Mouse (Mus musculus) midbrain, embryonic 11.5 days (tissue): Measurements from ENCODE around the gene Cyp4f37. TPM values are rescaled to one million over a fixed set of nuclear protein-coding genes. Genes with fewer than 3 reads are reported as not detected.
A peak's percentile ranks its signal among the peaks of the same experiment; 100 is the strongest.

Experiments used
- ATAC-seq: fragments of 200-750 bp; cut with Nextera tagmentation; 2 replicates; pipeline ENCODE4 v1.8.0; 2017; ENCODE audit warnings: moderate TSS enrichment, moderate library complexity; ENCODE audit not compliant: low FRiP score
- DNase-seq: peaks from one replicate; pipeline ENCODE4 v3.0.0; 2015; ENCODE audit warnings: low spot score; ENCODE audit errors: missing footprints
- H3K27ac ChIP-seq: fragments of 300-500 bp; sonication (generic); 2 replicates; pipeline ENCODE4 v1.5.1; 2014; ENCODE audit warnings: low read depth, low read length
- H3K27me3 ChIP-seq: fragments of 300-500 bp; sonication (generic); 2 replicates; pipeline ENCODE4 v1.6.1; 2014; ENCODE audit warnings: mild to moderate bottlenecking, low read length, moderate library complexity, mixed read lengths; ENCODE audit not compliant: control insufficient read depth, insufficient read depth
- H3K36me3 ChIP-seq: fragments of 300-500 bp; sonication (generic); 2 replicates; pipeline ENCODE4 v1.6.1; 2014; ENCODE audit warnings: mild to moderate bottlenecking, low read length, moderate library complexity, mixed read lengths; ENCODE audit not compliant: control insufficient read depth, insufficient read depth
- H3K4me1 ChIP-seq: fragments of 300-500 bp; sonication (generic); 2 replicates; pipeline ENCODE4 v1.6.1; 2014; ENCODE audit warnings: low read length; ENCODE audit not compliant: control insufficient read depth, insufficient read depth
- H3K4me2 ChIP-seq: fragments of 300-500 bp; sonication (generic); 2 replicates; pipeline ENCODE4 v1.6.1; 2014; ENCODE audit warnings: mild to moderate bottlenecking, moderate library complexity
- H3K4me3 ChIP-seq: fragments of 300-500 bp; sonication (generic); 2 replicates; pipeline ENCODE4 v1.5.1; 2014; ENCODE audit warnings: low read depth, low read length
- H3K9ac ChIP-seq: fragments of 300-500 bp; sonication (generic); 2 replicates; pipeline ENCODE4 v1.6.1; 2014; ENCODE audit warnings: low read length
- H3K9me3 ChIP-seq: fragments of 300-500 bp; sonication (generic); 2 replicates; pipeline ENCODE4 v1.6.1; 2016; ENCODE audit warnings: low read length; ENCODE audit not compliant: control insufficient read depth
- WGBS: fragments of 180-500 bp; shearing (Covaris S2); extraction: QIAGEN DNeasy Blood & Tissue Kit; methylation state at CpG from one replicate; pipeline ENCODE4 v1.1.7; 2014; 5-methylcytosine and 5-hydroxymethylcytosine counted together
- polyA plus RNA-seq: library from polyadenylated mRNA; unstranded; fragments of >200 nt; fragmentation: Nextera tagmentation; extraction: Ambion mirVana; gene quantifications from 2 replicates; pipeline ENCODE4 v1.2.1, GENCODE M21; 2014

Gene Cyp4f37
- polyA plus RNA-seq, 1 experiment from 2014 or later = not detected

DNA sequence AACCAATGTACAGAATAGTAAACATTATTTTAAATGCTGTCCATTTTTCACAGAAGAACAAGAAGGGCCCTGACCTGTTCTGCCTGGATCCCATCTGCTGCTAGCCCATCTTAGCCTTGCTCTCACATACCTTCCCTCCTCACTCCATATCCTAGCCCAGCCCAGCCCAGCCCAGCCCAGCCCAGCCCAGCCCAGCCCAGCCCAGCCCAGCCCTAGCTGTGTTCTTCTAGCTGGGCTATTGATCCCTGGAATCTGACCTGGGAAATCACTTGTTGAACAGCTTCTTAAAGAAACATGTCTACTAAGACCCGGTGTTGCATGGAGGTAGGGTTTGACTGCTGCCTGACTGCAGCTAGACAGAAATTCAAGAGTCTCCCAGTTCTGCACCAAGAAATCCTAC lies 37.1 kb downstream of the Cyp4f37 start:
- Histone ChIP-seq H3K27me3 (no peaks in the 10 kb centered on the region), H3K36me3 (no peaks in the 10 kb centered on the region), H3K9me3 (no peaks in the 10 kb centered on the region), H3K4me3 (no peak overlapping the region), H3K4me1 (no peaks in the 10 kb centered on the region), H3K27ac (no peak overlapping the region), H3K9ac (no peak overlapping the region), H3K4me2 (no peak overlapping the region)
- 96% methylated on average over 1 of the region's 1 CpGs for WGBS
- DNase-seq (no peak), ATAC-seq (no peak)

DNA sequence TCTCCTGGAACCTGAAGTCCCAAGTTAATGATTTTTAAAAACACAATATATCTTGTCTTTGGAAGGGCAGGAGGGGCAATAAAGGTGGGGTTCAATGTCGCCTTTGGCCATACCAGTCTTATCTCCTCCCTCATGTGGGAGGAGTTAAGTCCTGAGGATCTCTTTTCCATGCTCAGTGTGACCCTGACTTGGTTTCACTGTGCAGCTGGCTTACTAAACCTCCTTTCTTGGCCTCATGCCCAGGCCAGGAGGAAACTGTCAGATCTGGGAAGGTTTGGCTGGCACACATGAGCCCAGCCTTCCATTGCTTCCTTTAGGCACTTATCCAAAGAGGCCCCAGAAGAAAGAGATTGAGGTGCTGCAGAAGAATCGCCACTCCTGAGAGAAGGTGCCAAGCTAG lies 37.6 kb downstream of the Cyp4f37 start, which contains the start of gene Cyp4f40:
Gene Cyp4f40 (plus strand): TSS at position 189 of the 400 bp plus-strand sequence.
- Histone ChIP-seq H3K4me2 (no peak within 1 kb of the TSS), H3K9ac (no peak within 1 kb of the TSS), H3K27ac (no peak within 1 kb of the TSS), H3K36me3 (no peaks in the 10 kb centered on the region), H3K4me1 (no peaks in the 10 kb centered on the region), H3K27me3 (no peaks in the 10 kb centered on the region), H3K9me3 (no peaks in the 10 kb centered on the region), H3K4me3 (no peak within 1 kb of the TSS)
- DNase-seq (no peak), ATAC-seq (no peak)
- 71% methylated on average over 2 of the region's 2 CpGs for WGBS

DNA sequence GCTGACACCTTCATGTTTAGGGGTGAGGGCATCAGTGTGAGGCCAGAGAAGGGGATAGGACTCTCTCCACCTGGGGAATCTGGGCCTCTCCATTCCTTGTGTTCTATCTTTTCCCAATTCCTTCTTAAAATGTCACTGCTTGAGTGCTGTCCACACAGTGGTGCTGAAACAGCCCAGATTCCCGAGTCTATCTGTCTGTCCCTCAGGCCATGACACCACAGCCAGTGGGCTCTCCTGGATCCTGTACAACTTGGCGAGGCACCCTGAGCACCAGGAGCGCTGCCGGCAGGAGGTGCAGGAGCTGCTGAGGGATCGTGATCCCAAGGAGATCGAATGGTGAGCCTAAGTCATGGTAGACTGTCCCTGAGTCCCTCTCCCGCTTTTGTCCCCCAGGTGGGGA lies 52.9 kb downstream of the Cyp4f37 start:
- DNase-seq (no peak), ATAC-seq (no peak)
- no peaks in the 10 kb centered on the region for H3K9me3 ChIP-seq
- no peak overlapping the region for H3K27ac ChIP-seq
- H3K4me3 ChIP-seq = no peak overlapping the region
- H3K36me3 ChIP-seq = no peaks in the 10 kb centered on the region
- WGBS = 64% methylated on average over 7 of the region's 7 CpGs
- H3K9ac ChIP-seq = no peak overlapping the region
- no peak overlapping the region for H3K4me2 ChIP-seq
- H3K27me3 ChIP-seq = no peaks in the 10 kb centered on the region
- H3K4me1 ChIP-seq = no peaks in the 10 kb centered on the region

DNA sequence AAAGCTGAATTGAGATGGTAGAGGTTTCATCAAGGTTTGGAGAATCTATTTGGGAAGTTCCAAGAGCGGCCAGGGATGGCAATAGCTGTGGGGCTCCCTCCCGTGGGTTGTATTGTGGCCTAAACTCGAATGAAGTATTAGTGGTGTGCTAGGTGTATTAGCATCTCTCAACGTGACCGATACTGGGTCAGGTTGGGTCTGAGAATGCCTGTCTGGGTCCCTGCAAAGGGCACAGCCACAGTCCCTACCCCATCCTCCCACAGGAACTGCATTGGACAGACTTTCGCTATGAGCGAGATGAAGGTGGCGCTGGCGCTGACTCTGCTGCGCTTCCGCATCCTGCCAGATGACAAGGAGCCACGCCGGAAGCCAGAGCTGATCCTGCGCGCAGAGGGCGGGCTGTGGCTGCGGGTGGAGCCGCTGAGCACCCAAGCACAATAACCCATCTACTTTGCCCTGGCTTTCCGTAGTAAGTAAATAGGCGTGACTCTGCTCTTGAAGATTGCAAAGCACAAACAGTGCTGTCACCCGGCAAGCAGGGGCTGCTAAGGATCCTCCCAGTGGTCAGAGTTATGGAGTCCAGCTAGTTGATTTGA lies 55.0 kb downstream of the Cyp4f37 start:
- Histone ChIP-seq H3K36me3 (no peaks in the 10 kb centered on the region), H3K9me3 (no peaks in the 10 kb centered on the region), H3K4me2 (0 out of 2 replicates have a peak overlapping the region, but pooled peaks have one; percentile 6), H3K27me3 (no peaks in the 10 kb centered on the region), H3K9ac (peak overlapping the region; percentile 9), H3K4me3 (no peak overlapping the region), H3K4me1 (no peaks in the 10 kb centered on the region), H3K27ac (no peak overlapping the region)
- 43% methylated on average over 21 of the region's 21 CpGs for WGBS
- ATAC-seq (no peak), DNase-seq (no peak)

DNA sequence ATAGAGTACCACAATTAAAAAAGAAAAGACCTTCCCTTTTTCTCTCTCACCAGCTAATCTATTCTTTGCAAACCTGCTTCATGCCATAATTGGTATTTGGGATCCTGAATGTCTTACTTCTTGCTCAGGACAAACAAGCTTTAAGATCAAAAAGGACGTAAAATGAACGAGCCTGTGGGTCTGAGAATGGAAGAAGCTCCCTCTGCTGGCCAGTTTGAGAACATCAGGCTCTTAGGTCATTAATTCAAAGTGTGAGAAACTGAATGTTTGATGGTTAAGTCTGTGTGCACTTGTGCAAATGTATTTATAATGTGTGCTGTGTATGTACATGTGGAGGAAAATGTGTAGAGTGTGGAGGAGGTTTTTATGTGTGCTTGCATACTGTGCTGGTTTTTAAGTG lies 59.3 kb downstream of the Cyp4f37 start:
- Histone ChIP-seq H3K9me3 (no peaks in the 10 kb centered on the region), H3K4me1 (peaks cover 3% of the 10 kb centered on the region; the same call in 1 of the 2 replicates), H3K9ac (no peak overlapping the region), H3K4me2 (no peak overlapping the region), H3K27ac (no peak overlapping the region), H3K4me3 (no peak overlapping the region), H3K27me3 (no peaks in the 10 kb centered on the region), H3K36me3 (no peaks in the 10 kb centered on the region)
- ATAC-seq = no peak
- WGBS = 30% methylated on average over 2 of the region's 2 CpGs
- DNase-seq = peak; percentile 93

DNA sequence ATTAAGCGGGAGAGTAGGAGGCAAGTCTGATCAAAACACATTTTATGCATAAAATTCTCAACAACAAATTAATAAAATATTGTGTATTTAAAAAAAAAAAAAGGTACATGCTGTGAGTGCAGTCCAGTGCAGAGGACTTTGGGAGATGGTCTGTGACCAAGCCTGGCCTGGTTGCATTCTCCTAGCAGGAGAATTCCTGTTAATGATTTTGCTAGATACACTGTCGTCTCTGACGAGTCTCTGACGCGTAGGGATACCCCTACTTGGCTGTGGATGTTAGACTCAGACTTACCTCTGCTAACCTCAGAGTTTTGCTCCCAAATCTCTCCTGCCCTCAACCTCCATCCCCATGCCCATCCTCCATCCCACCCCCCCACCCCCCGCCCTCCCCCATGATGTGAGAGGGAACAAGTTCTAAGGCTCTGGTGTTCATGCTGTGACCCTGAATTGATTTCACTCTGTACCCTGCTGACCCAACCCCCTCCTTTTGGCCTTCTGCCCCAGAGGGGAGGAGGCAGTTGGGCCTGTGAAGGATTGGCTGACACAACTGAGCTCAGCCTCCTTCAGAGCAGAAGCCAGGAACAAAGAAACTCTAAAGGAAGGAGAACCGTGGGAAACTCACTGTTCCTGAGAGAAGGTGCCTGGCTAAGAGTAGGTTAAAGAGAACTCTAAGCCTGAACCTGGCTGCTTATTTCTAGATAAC lies 64.1 kb downstream of the Cyp4f37 start, which contains the start of gene Cyp4f15:
Gene Cyp4f15 (plus strand): TSS at position 580 of the 703 bp plus-strand sequence.
- DNase-seq (no peak), ATAC-seq (0 out of 2 replicates have a peak, but pooled peaks have one; percentile 44)
- H3K27me3 ChIP-seq = no peaks in the 10 kb centered on the region
- no peak within 1 kb of the TSS; the same call in 1 of the 2 replicates for H3K4me2 ChIP-seq
- peaks cover 3% of the 10 kb centered on the region; the same call in 1 of the 2 replicates for H3K4me1 ChIP-seq
- no peak within 1 kb of the TSS for H3K27ac ChIP-seq
- no peaks in the 10 kb centered on the region for H3K36me3 ChIP-seq
- H3K9ac ChIP-seq = no peak within 1 kb of the TSS
- no peaks in the 10 kb centered on the region for H3K9me3 ChIP-seq
- H3K4me3 ChIP-seq = no peak within 1 kb of the TSS
- 19% methylated on average over 7 of the region's 7 CpGs for WGBS

Other genes starting within 250 kb of the Cyp4f37 start
- 33.7 and 36.9 TPM in 2 replicates for gene Wiz, start 231.9 kb upstream of the Cyp4f37 start, polyA plus RNA-seq
- 0.52 and 0.70 TPM in 2 replicates for gene Rasal3, start 217.7 kb upstream of the Cyp4f37 start, polyA plus RNA-seq
- gene Pglyrp2, start 197.1 kb upstream of the Cyp4f37 start, polyA plus RNA-seq = not detected in 2 replicates
- 0.26 and 0.42 TPM in 2 replicates for gene Cyp4f39, start 168.6 kb upstream of the Cyp4f37 start, polyA plus RNA-seq
- gene Cyp4f17, start 115.3 kb upstream of the Cyp4f37 start, polyA plus RNA-seq = 4.4 and 4.8 TPM in 2 replicates
- gene Cyp4f16, start 84.8 kb upstream of the Cyp4f37 start, polyA plus RNA-seq = 8.3 and 11.0 TPM in 2 replicates
- not detected in 2 replicates for gene Cyp4f40, start 37.6 kb downstream of the Cyp4f37 start, polyA plus RNA-seq
- 0.46 and 1.0 TPM in 2 replicates for gene Cyp4f15, start 64.3 kb downstream of the Cyp4f37 start, polyA plus RNA-seq
- 32.0 and 33.8 TPM in 2 replicates for gene Zfp871, start 167.0 kb downstream of the Cyp4f37 start, polyA plus RNA-seq
- gene Zfp811, start 188.6 kb downstream of the Cyp4f37 start, polyA plus RNA-seq = 38.1 and 42.0 TPM in 2 replicates
- gene Zfp799, start 209.0 kb downstream of the Cyp4f37 start, polyA plus RNA-seq = 18.6 and 19.3 TPM in 2 replicates